Mouse (Mus musculus) urinary bladder, postnatal 10 days (tissue): ENCODE measurements around the gene Glrx.
"Not testable (repeated sequence)": the region's sequence is repeated elsewhere in the genome, so short reads cannot be mapped to it uniquely, and the experiment has no call there.

ENCODE experiments used
- DNase-seq: peaks from one replicate; pipeline ENCODE4 v3.0.0; 2022; ENCODE audit warnings: low spot score

Gene Glrx

GRCm38 (mm10) chr13:75835461-75835860 lies 4.2 kb upstream of the Glrx start:
- DNase-seq: no peak

DNA sequence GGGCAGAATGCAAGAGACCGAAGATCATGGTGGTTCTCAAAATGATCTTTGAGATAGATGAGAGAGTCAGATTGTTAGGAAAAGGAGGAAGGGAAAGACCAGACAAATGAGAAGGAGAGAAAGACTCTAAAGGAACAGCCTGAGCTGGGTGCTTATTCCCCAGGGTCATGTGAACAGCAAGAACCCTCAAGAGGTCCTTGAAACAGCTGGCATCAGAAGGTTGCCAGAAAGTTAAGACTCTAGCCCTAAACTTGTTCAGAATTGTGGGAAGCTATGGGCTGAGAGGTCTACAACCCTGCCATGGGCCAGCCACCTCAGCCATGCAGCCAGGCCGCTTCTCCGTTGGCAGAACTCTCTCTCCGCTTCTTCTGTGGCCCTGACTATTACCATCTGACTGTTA lies 1.2 kb upstream of the Glrx start:
- DNase-seq: no peak

DNA sequence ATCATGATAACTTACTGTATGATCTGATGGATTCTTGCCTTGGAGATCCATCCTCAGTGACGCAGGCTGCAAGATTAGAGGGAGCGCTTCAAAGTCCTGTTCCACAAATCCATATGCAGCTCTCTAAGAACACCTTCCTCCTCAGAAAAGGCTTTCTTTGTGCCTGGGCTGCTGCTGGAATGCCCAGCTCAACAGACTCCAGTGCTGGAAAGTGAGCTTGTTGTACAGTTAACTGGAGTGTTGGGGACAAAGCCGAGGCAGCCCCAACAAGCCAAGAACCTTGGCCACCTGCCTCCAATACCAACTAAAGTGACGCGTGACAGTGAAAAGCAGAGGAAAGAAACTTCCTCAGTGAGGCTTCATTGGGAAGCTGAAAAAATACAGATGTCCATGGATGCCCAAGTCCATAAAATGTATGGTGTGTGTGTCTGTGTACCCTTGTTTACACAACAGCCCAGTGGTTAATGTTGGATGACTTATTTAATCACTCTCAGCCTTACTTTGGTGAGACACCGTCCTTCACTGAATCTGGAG lies 1.2 kb downstream of the Glrx start:
- DNase-seq: no peak

DNA sequence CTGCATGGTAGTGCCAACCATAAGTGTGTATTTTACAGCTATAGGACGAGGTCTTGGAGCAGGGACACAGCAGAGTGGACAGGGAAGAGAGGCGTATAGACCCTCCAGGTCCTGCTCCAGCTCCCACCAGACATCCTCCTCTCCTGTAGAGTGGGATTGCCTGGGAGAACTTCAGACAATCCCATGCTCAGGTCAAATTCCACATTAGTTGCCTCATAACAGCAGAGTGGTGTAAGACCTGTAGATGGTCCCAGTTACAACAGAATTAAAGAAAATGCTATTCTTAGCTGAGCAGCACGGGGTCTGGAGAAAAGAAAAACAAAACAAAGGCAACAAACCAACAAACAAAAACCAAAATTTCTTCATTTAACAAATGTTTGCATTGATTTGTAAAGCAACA lies 2.3 kb downstream of the Glrx start:
- no peak for DNase-seq

DNA sequence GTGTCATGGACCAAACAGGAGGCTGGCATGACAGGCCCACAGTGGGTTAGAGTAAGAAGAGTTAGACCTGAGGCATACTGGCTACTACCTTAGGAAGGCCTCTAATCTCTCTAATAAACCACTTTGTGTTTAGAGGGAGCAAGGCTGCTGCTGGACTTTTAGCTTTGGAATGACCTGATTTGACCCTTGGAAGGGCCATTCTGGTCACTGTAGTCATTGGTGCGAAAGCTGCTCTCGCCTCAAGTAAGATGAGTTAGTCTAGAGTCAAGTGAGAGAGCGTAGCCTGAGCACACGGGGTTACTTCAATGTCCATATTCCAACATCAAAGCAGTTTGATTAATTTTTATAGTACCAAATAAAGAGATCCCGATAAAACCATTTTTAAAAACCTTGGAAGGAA lies 3.7 kb downstream of the Glrx start:
- DNase-seq: no peak

- no peak for DNase-seq
Measured at GRCm38 (mm10) chr13:75843993-75844683, 4.5 kb downstream of the Glrx start.

- no peak for DNase-seq
Measured at GRCm38 (mm10) chr13:75844833-75845518, 5.3 kb downstream of the Glrx start.

DNA sequence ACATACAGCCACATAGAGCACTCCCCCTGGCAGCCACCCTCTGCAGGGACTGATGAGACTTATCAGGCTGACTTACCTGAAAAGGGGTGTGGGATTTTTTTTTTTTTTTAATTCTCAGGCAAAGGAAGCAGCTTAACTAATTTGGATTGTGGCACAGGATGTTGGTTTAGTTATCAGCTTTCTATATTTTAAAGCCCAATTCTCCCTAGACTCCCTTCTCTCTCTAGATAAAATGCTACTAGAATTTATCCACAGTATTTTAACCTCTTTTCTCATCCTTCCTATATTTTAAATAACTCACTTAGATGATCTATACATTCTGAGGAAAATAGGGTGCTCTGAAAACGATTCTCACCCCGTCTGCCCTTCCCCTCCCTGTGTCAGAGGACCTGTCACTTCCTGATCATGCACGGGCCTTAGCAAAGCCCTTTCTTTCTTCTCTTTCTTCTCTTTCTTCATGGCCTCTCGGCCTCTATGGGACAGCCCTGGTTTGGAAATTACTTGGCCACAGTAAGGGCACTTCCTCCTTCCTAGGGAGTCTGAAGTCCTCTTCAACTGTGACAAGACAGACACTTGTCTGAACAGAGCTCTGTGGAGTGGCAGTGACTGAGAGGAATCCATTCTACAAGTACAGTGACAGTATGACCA lies 6.0 kb downstream of the Glrx start:
- DNase-seq: no peak

GRCm38 (mm10) chr13:75847027-75847426 lies 7.4 kb downstream of the Glrx start:
- DNase-seq: no peak

DNA sequence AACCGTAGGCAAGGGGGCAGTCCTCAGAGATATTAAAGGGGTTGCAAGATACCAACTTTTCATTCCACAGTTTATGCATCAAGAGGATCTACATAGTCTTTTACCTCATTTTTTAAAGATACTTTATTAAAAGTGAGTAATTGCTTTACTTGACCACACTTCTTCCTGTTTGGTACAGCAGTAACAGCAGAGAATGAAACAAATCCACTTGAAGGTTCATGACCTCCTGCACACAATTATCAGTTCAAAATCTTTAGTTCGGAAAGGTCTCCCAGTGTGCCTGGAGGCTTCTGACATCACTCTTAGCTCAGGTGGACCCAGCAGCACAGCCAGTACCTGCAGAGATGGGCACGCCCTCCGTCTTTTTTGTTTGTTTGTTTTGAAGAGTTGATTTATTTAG lies 12.4 kb downstream of the Glrx start:
- DNase-seq: no peak

- no peak for DNase-seq
Measured at GRCm38 (mm10) chr13:75853118-75853517, 13.4 kb downstream of the Glrx start.

- DNase-seq: no peak
Measured at GRCm38 (mm10) chr13:75859264-75859844, 19.7 kb downstream of the Glrx start.

- DNase-seq: no peak
Measured at GRCm38 (mm10) chr13:75865486-75866184, 26.0 kb downstream of the Glrx start.

GRCm38 (mm10) chr13:75867876-75868275 lies 28.2 kb downstream of the Glrx start:
- DNase-seq: no peak

- no peak for DNase-seq
Measured at GRCm38 (mm10) chr13:75874608-75875376, 35.1 kb downstream of the Glrx start.

GRCm38 (mm10) chr13:75876188-75876587 lies 36.5 kb downstream of the Glrx start:
- not testable (repeated sequence) for DNase-seq

DNA sequence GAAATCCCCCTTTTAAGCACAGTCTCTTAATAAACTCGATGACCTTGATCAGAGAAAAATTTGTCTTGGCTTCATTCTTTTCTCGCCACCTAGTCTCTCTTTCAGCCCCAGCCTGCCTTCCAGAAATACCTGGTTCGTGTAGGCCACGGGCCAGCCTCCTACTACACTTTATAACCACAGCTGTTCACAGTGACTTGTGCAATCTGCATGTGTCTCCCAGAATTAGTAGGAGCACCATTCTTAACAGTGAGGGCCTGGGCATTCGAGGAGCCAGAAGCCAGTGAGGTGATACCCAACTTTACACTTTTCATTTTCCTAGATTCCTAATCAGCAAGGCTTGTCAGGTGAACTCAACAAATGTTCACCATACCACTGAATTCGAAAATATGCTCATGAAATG lies 36.9 kb downstream of the Glrx start:
- DNase-seq: no peak

- DNase-seq: no peak
Measured at GRCm38 (mm10) chr13:75877907-75878306, 38.2 kb downstream of the Glrx start.

GRCm38 (mm10) chr13:75879756-75880155 lies 40.1 kb downstream of the Glrx start:
- DNase-seq: no peak

DNA sequence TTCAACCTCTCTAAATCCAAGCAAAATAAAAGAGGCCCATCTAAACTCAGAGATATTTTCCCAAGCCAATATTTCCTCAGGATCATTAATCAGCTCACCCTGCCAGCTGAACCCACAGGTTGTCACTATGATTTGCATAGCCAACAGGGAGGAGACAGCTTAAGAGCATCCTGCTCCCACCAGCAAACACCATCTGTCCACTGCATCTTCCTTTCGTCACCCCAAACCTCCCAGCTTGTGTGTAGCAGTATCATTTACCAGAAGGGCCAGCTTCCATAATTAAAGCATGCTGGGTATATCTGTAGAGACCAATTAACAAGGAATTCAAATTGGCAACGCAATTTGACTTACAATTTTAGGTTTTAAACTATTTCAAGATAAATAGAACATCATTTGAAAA lies 40.8 kb downstream of the Glrx start:
- no peak for DNase-seq

- DNase-seq: no peak
Measured at GRCm38 (mm10) chr13:75883792-75884191, 44.1 kb downstream of the Glrx start.
